Mouse (Mus musculus): ENCODE measurements around the gene Il12rb2. TPM values are rescaled to one million over a fixed set of nuclear protein-coding genes. Genes with fewer than 3 reads are reported as not detected.

The Il12rb2 gene
- polyA plus RNA-seq, 1 experiment = not detected

DNA sequence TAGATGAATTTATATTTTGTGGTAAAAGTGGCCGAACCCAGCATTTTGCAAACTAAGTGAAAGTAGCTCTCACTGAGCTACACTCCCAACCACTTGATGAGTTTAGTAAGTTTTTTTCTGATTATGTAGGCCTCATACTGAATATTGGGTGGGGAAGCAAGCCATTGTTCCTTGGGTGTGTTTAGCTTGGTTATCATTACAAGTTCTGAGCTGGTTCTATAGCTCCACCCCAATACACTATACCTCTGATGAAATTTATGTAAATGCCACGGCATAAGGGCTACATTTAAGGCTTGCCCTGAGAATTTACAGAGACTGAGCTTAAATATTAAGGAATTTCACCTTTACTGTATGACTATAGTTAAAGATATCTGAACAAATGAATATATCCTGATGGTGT is 106.5 kb downstream of the Il12rb2 start:
- TF ChIP-seq TAL1 (IDR thresholded peaks at IDR 0.05; ENCODE audit: low read length) (no peak), GATA1 (IDR thresholded peaks at IDR 0.05; ENCODE audit: low read length) (no peak)
- H3K27me3 ChIP-seq (ENCODE audit: control insufficient read depth) = no peaks in the 10 kb centered on the region
- H3K4me3 ChIP-seq (replicated peaks) = peak overlapping the region; percentile 97
- H3K4me1 ChIP-seq (ENCODE audit: control insufficient read depth) = peaks cover 50% of the 10 kb centered on the region
- peaks cover 59% of the 10 kb centered on the region for H3K36me3 ChIP-seq (ENCODE audit: control insufficient read depth)
- H3K9me3 ChIP-seq (ENCODE audit: control insufficient read depth, low read length) = no peaks in the 10 kb centered on the region

DNA sequence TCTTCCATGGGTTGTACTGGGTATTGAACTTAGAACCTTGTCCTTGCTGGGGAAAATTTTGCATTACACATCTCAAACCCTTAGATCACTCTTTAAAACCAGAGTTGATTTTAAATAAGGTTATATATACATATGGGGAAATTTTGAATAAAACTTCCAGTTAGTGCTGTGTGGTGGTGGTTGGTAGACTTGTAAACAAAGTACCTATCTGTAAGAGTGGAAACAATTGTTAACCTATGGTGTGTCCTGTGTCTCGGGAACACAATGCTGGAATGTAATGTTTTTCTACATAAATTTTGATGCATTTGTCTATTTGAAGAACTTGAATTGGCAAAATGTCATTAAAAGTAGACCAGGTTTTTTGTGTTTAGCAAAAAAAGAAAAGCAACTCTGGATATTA is 107.0 kb downstream of the Il12rb2 start:
- peaks cover 51% of the 10 kb centered on the region for H3K4me1 ChIP-seq (ENCODE audit: control insufficient read depth)

GRCm38 (mm10) chr6:67268245-67268612 is 107.8 kb downstream of the Il12rb2 start:
- Histone ChIP-seq H3K4me1 (ENCODE audit: control insufficient read depth) (peaks cover 47% of the 10 kb centered on the region), H3K27me3 (ENCODE audit: control insufficient read depth) (no peaks in the 10 kb centered on the region), H3K9me3 (ENCODE audit: control insufficient read depth, low read length) (no peaks in the 10 kb centered on the region), H3K4me3 (replicated peaks) (peak overlapping the region; percentile 97), H3K36me3 (ENCODE audit: control insufficient read depth) (peaks cover 47% of the 10 kb centered on the region)
- no peak for TF ChIP-seq TAL1 (IDR thresholded peaks at IDR 0.05; ENCODE audit: low read length)
- no peak for TF ChIP-seq GATA1 (IDR thresholded peaks at IDR 0.05; ENCODE audit: low read length)

More for the DNA sequence above, 107.0 kb downstream of the Il12rb2 start:
- Histone ChIP-seq H3K36me3 (ENCODE audit: control insufficient read depth) (peaks cover 55% of the 10 kb centered on the region), H3K27me3 (ENCODE audit: control insufficient read depth) (no peaks in the 10 kb centered on the region), H3K4me3 (replicated peaks) (peak overlapping the region; percentile 97), H3K9me3 (ENCODE audit: control insufficient read depth, low read length) (no peaks in the 10 kb centered on the region)
- TF ChIP-seq GATA1 (IDR thresholded peaks at IDR 0.05; ENCODE audit: low read length) (no peak), TAL1 (IDR thresholded peaks at IDR 0.05; ENCODE audit: low read length) (no peak)

DNA sequence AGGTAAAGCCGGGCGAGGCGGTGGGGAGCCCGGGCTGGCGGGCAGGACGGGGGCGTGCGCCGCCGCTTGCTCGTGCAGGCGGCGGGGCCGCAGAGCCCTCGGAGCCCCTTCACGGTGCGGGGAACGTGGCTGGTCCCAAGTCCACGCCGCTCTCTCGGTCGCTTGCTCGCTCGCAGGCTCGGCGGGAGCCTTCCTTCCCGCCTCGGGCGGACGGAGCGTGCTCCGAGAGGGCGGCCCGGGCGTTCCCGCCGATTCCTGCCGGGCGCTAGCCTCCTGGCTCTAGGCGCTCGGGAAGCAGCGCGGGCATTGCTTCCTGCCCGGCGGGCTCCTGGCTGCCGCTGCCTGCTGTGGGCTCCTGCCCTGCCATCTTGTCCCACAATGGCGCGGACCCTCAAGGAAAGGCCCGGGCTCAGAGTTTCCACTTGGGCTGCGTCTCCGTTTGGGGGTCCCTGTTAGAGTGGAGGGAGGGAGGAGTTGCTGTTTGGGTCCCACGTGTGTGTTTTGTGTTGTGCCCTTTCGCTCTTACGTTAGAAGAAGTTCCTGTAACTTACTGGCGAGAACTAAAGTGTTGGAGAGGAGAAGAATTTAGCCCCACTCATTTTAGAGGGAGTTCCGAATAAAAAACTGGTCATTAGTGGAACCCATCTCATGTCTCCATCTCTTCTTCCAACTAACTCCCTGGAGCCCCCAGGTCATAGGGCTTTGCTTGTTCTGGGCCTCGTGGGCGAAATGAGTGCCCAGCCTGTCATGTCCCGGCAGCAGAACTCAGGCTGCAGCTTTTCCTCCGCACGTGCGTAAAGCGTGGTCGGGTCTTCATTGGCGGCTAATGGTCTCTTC is 108.4 kb downstream of the Il12rb2 start:
- H3K36me3 ChIP-seq (ENCODE audit: control insufficient read depth) = peaks cover 41% of the 10 kb centered on the region
- peaks cover 45% of the 10 kb centered on the region for H3K4me1 ChIP-seq (ENCODE audit: control insufficient read depth)
- H3K4me3 ChIP-seq (replicated peaks) = peak overlapping the region; percentile 97
- no peaks in the 10 kb centered on the region for H3K27me3 ChIP-seq (ENCODE audit: control insufficient read depth)
- H3K9me3 ChIP-seq (ENCODE audit: control insufficient read depth, low read length) = no peaks in the 10 kb centered on the region
- TF ChIP-seq GATA1 (IDR thresholded peaks at IDR 0.05; ENCODE audit: low read length) = no peak
- no peak for TF ChIP-seq TAL1 (IDR thresholded peaks at IDR 0.05; ENCODE audit: low read length)

DNA sequence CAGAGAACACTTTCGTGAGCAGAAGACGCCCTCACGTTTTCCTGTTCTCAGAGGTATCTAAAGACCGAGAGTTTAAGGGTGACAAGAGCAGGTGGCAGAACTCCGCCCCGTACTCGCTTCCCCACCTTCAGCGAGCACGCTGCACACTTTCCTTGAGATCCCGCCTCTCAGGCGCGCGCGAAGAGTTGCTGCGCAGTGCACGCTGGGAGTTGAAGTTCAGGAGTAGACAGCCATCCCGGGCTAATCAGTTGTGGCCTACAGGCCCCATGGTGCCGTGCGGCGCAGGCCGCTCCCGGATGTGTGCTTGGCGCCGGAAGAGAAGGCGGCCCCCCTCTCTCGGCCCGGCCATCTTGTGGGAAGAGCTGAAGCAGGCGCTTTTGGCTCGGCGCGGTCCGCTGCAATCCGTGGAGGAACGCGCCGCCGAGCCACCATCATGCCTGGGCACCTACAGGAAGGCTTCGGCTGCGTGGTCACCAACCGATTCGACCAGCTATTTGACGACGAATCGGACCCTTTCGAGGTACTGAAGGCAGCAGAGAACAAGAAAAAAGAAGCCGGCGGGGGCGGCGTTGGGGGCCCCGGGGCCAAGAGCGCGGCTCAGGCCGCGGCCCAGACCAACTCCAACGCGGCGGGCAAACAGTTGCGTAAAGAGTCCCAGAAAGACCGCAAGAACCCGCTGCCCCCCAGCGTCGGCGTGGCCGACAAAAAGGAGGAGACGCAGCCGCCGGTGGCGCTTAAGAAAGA is 109.2 kb downstream of the Il12rb2 start:
- Histone ChIP-seq H3K9me3 (ENCODE audit: control insufficient read depth, low read length) (no peaks in the 10 kb centered on the region), H3K27me3 (ENCODE audit: control insufficient read depth) (no peaks in the 10 kb centered on the region), H3K36me3 (ENCODE audit: control insufficient read depth) (peaks cover 33% of the 10 kb centered on the region), H3K4me3 (replicated peaks) (peak overlapping the region; percentile 97), H3K4me1 (ENCODE audit: control insufficient read depth) (peaks cover 45% of the 10 kb centered on the region)
- TF ChIP-seq GATA1 (IDR thresholded peaks at IDR 0.05; ENCODE audit: low read length) (peak; percentile 50; the same call in 1 of the 2 replicates), TAL1 (IDR thresholded peaks at IDR 0.05; ENCODE audit: low read length) (no peak)

DNA sequence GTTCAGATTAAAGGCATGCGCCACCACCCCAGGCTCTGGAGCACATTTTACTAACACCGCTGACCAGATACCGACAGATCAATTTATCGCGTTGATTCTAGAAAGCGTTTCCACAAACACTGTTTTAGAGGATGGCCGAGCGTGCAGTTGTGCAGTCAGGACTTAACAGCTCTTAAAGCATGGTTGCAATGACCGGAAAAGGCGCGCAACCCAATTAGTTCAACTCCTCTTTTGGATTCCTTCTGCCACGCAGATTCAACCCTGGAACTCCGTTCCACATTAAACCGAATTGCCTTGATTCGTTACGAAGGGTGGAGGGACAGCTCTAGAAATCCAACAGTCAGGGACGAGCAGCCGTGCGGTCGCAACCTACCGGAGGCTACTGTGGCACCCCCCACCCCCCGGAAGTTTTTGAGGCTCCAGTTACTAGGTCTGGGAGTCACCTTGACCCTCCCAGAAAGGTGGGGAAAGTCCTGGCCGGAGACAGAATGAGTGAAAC is 109.8 kb downstream of the Il12rb2 start:
- H3K36me3 ChIP-seq (ENCODE audit: control insufficient read depth) = peaks cover 27% of the 10 kb centered on the region
- no peaks in the 10 kb centered on the region for H3K9me3 ChIP-seq (ENCODE audit: control insufficient read depth, low read length)
- H3K27me3 ChIP-seq (ENCODE audit: control insufficient read depth) = no peaks in the 10 kb centered on the region
- H3K4me1 ChIP-seq (ENCODE audit: control insufficient read depth) = peaks cover 40% of the 10 kb centered on the region
- peak overlapping the region; percentile 97 for H3K4me3 ChIP-seq (replicated peaks)
- TF ChIP-seq GATA1 (IDR thresholded peaks at IDR 0.05; ENCODE audit: low read length) (no peak), TAL1 (IDR thresholded peaks at IDR 0.05; ENCODE audit: low read length) (no peak)

GRCm38 (mm10) chr6:67264935-67265334 is 111.1 kb downstream of the Il12rb2 start:
- H3K9me3 ChIP-seq (ENCODE audit: control insufficient read depth, low read length) = no peaks in the 10 kb centered on the region
- H3K4me1 ChIP-seq (ENCODE audit: control insufficient read depth) = peaks cover 29% of the 10 kb centered on the region
- H3K36me3 ChIP-seq (ENCODE audit: control insufficient read depth) = peaks cover 14% of the 10 kb centered on the region
- no peaks in the 10 kb centered on the region for H3K27me3 ChIP-seq (ENCODE audit: control insufficient read depth)
- H3K4me3 ChIP-seq (replicated peaks) = no peak overlapping the region
- no peak for TF ChIP-seq TAL1 (IDR thresholded peaks at IDR 0.05; ENCODE audit: low read length)
- no peak for TF ChIP-seq GATA1 (IDR thresholded peaks at IDR 0.05; ENCODE audit: low read length)

- Histone ChIP-seq H3K27me3 (ENCODE audit: control insufficient read depth) (no peaks in the 10 kb centered on the region; the same call in none of the 2 replicates), H3K4me1 (ENCODE audit: control insufficient read depth) (no peaks in the 10 kb centered on the region), H3K36me3 (ENCODE audit: control insufficient read depth) (no peaks in the 10 kb centered on the region), H3K9me3 (ENCODE audit: control insufficient read depth, low read length) (no peaks in the 10 kb centered on the region), H3K4me3 (replicated peaks) (no peak overlapping the region)
- no peak for TF ChIP-seq TAL1 (IDR thresholded peaks at IDR 0.05; ENCODE audit: low read length)
- no peak for TF ChIP-seq GATA1 (IDR thresholded peaks at IDR 0.05; ENCODE audit: low read length)
Measured at GRCm38 (mm10) chr6:67251095-67251494, 124.9 kb downstream of the Il12rb2 start.

GRCm38 (mm10) chr6:67244451-67244850 is 131.5 kb downstream of the Il12rb2 start:
- Histone ChIP-seq H3K9me3 (ENCODE audit: control insufficient read depth, low read length) (no peaks in the 10 kb centered on the region), H3K4me1 (ENCODE audit: control insufficient read depth) (no peaks in the 10 kb centered on the region), H3K4me3 (replicated peaks) (no peak overlapping the region), H3K27me3 (ENCODE audit: control insufficient read depth) (no peaks in the 10 kb centered on the region), H3K36me3 (ENCODE audit: control insufficient read depth) (no peaks in the 10 kb centered on the region)
- no peak for TF ChIP-seq TAL1 (IDR thresholded peaks at IDR 0.05; ENCODE audit: low read length)
- TF ChIP-seq GATA1 (IDR thresholded peaks at IDR 0.05; ENCODE audit: low read length) = no peak
